Mouse (Mus musculus): ENCODE data around the gene Rap1gds1. TPM values are rescaled to one million over a fixed set of nuclear protein-coding genes. Genes with fewer than 3 reads are reported as not detected.

The Rap1gds1 gene
- total RNA-seq, 1 experiment from 2014 or later = 35.1 TPM

DNA sequence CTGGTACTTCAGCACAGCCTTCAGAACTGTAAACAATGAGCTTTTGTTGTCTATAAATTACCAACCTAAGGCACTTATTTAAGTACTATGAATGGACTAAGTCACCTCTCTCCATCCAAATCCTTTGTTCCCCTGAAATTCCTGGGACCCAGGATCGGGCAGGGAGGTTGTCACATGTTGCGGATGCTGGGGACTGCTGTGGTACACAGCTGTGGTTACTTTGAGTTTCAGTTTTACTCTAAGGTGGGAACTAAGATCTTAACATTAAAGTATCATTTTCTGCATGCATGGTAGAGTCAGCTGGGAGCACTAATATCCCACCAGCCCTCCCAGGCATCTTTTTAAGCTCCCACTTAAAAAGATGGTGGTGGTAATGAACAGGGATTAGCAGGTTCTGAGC lies 165.7 kb downstream of the Rap1gds1 start:
- no peak for ATAC-seq (replicated peaks in 1 of 2; ENCODE audit: insufficient read depth in 1 of 2, low FRiP score in 2 of 2, low TSS enrichment in 1 of 2, low read depth in 1 of 2, poor library complexity in 2 of 2, severe bottlenecking in 2 of 2)

DNA sequence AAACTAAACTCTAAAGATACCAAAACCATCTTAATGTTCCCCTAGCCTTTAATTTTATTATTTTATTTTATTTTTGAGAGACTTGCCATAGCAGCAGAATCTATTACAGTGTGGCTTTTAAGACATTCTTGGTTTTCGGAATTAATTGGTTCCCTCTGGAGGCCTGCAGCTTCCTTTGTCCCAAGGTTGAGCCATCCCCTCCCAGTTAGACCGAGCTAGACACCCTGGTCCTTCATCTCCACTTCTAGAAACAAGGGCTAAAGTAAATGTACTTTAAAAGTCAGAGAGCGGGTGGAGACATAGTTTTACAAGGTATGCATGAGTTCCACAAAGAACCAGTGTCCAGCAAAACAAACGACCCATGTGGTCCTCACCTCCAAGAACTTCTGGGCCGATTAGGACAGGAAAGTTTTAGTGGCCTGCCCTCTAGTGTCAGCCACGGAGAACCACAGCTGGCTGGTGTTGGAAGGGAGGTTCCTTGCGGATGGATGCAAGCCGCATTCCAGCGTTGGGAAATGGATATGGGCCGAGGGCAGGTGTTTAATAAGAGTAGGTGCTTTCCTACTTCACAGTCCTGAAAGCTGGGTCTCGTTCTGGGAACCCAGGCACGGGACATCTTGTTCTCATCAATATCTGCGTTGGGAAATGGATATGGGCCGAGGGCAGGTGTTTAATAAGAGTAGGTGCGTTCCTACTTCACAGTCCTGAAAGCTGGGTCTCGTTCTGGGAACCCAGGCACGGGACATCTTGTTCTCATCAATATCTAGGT lies 168.7 kb downstream of the Rap1gds1 start:
- ATAC-seq (replicated peaks in 1 of 2; ENCODE audit: insufficient read depth in 1 of 2, low FRiP score in 2 of 2, low TSS enrichment in 1 of 2, low read depth in 1 of 2, poor library complexity in 2 of 2, severe bottlenecking in 2 of 2) = peak; percentile 61 to 88; a peak in 3 of 4 replicates

DNA sequence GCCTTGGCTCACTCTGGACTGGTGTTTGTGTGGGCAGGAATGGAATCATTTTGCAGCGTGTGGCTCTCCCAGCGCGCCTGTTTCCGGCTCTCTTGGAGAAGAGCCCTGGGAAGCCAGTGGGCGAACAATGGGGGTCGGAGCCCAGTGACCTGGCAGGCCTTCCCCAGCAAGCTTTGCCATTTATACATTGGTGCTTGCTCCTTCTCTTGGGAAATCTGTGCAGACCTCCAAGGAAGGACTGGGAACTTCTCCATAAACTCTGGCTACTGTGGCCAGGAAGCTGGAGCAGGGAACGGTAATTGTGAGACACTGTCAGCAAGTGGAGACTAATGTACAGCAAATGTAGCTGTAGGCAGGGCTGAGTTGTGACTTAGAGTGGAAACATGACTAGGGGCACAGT lies 169.3 kb downstream of the Rap1gds1 start:
- ATAC-seq (replicated peaks in 1 of 2; ENCODE audit: insufficient read depth in 1 of 2, low FRiP score in 2 of 2, low TSS enrichment in 1 of 2, low read depth in 1 of 2, poor library complexity in 2 of 2, severe bottlenecking in 2 of 2) = no peak

DNA sequence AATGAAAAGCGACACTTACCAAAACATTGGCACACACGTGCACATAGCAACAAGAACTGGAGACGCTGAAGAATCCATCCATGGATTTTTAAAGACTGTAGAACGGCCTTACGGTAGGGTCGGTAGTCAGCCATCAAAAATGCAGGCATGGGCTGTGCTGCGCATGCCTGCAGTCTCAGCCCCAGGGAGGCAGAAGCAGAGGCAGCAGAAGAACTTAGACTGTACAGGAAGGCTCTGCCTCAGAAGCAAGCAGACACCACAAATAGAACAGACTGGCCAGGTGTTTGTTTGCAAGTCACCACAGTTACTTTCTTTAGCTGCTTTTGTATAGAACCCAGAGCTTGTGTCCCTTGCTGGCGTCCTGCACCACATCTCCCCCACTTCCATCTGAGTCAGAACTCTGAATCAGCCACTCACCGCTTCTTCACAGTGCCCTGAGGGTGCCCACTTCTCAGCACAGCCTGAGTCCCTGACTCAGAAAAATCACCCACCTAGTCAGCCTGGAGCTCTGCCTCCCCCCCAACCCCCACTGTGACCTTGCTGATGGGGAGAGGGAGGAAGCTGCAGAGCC lies 174.3 kb downstream of the Rap1gds1 start:
- ATAC-seq (replicated peaks in 1 of 2; ENCODE audit: insufficient read depth in 1 of 2, low FRiP score in 2 of 2, low TSS enrichment in 1 of 2, low read depth in 1 of 2, poor library complexity in 2 of 2, severe bottlenecking in 2 of 2) = no peak

DNA sequence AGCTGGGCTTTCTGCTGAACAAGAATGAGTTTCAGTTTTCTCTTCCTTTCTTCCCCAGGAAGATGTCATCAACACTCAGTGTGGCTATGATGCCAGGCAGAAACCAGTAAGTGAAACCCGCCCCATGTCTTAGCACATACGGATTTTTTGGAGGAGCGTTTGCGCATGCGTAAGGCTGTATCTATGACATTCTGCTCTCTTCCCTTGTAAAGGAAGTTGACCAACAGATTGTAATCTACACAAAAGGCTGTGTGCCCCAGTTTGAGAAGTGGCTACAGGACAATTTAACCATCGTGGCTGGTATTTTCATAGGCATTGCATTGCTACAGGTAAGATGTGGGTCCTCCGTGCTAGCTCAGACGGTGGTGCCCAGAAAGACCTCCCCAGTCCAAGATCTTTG lies 176.9 kb downstream of the Rap1gds1 start:
- ATAC-seq (replicated peaks in 1 of 2; ENCODE audit: insufficient read depth in 1 of 2, low FRiP score in 2 of 2, low TSS enrichment in 1 of 2, low read depth in 1 of 2, poor library complexity in 2 of 2, severe bottlenecking in 2 of 2) = no peak

DNA sequence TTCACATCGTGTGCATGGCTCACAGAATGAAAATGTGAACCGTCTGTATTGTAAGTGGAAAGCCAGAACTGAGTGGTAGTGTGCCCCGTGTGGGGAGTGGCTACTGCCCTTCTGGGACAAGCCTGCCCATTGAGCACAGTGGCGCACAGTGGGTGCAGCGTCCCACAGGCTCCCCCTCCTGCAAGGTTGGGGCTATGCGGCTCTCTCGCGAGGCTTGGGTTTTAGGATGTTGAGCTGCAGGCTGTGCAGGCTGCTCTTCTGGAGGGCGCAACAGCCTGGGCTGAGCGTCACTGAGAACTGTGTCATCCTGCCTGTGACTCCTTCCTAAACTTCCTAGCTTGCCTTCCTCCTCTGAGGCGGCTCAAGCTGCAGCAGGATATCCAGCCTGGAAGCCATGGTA lies 177.5 kb downstream of the Rap1gds1 start:
- ATAC-seq (replicated peaks in 1 of 2; ENCODE audit: insufficient read depth in 1 of 2, low FRiP score in 2 of 2, low TSS enrichment in 1 of 2, low read depth in 1 of 2, poor library complexity in 2 of 2, severe bottlenecking in 2 of 2) = no peak

DNA sequence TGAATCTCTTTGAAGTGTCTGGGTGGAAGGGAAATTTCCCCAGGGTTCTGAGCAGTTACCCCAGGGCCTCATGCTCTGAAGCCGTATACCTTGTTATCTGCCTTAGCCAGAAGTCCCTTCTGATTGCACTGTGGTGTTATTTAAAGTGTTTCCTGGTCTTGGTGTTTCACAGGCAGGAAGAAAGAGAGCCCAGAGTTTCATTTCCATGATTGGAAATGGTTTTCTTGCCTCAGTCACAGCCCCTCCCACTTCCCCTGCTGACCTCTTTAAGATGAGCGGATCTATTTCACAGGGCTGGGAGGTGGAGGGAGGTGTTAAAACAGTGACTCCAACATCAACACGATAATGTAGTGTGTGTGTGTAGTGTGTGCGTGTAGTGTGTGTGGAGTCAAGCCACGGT lies 181.5 kb downstream of the Rap1gds1 start:
- ATAC-seq (replicated peaks in 1 of 2; ENCODE audit: insufficient read depth in 1 of 2, low FRiP score in 2 of 2, low TSS enrichment in 1 of 2, low read depth in 1 of 2, poor library complexity in 2 of 2, severe bottlenecking in 2 of 2) = peak; percentile 26 to 30; a peak in 2 of 4 replicates

DNA sequence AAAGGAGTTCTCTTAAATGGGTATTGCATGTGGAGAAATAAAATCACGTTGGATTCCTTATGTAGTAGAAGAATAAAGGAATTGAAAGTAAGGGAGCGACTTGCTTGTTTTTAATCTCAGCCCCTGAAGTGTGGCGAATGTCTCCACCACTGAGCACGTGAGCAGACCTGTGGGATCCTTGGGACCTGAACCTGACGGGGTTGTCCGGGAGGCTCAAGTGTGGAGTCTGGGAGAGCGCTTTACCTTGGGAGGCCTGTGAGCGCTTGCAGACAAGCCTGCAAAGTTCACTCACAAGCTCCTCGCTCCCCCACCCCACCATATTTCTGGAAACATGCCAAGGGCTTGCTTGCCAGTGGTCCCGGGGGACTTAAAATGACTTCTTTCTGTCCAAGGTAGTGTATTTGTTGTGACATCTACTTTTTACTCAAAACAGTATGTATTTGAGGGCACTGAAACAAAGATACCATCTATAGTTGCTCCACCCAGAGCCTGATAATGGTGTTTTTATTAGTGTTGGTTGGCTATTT lies 185.2 kb downstream of the Rap1gds1 start:
- ATAC-seq (replicated peaks in 1 of 2; ENCODE audit: insufficient read depth in 1 of 2, low FRiP score in 2 of 2, low TSS enrichment in 1 of 2, low read depth in 1 of 2, poor library complexity in 2 of 2, severe bottlenecking in 2 of 2) = no peak

DNA sequence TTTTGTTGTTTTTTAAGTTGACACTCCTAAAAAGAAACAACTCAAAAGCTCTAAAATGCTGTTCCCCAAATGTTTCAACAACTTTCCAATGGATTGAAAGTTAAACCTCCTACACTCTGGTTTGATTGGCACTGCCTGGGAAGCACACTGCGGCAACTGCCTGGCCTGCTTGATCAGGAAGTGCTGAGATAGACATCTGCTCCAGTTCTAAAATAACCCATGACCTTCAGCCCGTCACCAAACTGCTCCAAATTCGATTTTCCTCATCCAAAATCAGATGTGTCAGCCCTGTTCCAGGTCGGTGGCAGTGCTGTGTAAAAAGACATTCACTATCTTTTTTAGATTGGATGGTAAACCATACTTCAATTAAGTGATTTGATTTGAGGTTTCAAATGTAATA lies 185.8 kb downstream of the Rap1gds1 start:
- ATAC-seq (replicated peaks in 1 of 2; ENCODE audit: insufficient read depth in 1 of 2, low FRiP score in 2 of 2, low TSS enrichment in 1 of 2, low read depth in 1 of 2, poor library complexity in 2 of 2, severe bottlenecking in 2 of 2) = no peak

DNA sequence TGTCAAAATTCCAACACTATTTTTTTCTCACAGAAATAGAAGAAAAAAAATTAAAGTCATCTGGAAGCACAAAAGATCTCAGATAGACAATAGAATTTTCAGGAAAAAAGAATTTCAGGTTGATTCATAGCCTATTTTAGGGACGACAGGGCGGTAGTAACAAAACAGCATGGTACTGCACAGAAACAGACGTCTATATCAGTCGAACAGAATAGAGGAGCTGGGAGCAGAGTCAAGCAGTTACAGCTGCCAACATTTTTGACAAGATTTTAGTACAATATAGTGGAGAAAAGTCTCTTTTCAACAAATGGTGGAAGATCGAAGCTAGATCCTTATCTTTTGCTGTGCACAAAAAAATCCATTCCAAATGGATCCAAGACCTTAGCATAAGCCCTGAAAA lies 188.9 kb downstream of the Rap1gds1 start:
- no peak for ATAC-seq (replicated peaks in 1 of 2; ENCODE audit: insufficient read depth in 1 of 2, low FRiP score in 2 of 2, low TSS enrichment in 1 of 2, low read depth in 1 of 2, poor library complexity in 2 of 2, severe bottlenecking in 2 of 2)

DNA sequence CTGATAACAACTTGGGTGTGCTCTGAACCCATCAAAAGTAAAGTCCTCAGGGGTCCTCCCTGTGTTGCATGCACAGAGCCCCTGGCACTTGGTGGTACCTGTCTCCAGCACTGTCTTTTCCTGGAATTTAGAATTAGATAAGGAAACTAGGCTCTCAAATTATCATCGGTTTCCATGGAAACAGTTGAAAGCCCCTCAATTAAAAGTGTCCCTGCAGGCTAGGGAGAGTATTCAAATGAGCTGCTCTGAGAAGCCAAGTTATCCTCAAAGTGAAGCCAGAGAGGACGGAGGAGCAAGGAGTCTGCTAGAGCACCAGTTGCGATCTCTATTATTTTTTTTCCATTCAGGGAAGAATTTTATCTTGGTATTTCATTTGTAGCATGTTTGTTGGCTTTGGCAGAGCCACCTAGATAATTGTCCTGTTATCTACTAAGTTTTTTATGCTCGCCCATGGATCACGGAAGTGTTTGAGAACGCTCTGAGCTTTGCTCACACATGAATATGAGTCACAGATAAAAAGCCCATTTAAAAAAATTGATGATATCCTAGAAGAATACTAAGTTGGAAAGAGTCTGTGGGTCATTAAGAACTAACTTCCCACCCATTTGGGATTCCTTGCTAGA lies 193.2 kb downstream of the Rap1gds1 start:
- ATAC-seq (replicated peaks in 1 of 2; ENCODE audit: insufficient read depth in 1 of 2, low FRiP score in 2 of 2, low TSS enrichment in 1 of 2, low read depth in 1 of 2, poor library complexity in 2 of 2, severe bottlenecking in 2 of 2) = no peak

DNA sequence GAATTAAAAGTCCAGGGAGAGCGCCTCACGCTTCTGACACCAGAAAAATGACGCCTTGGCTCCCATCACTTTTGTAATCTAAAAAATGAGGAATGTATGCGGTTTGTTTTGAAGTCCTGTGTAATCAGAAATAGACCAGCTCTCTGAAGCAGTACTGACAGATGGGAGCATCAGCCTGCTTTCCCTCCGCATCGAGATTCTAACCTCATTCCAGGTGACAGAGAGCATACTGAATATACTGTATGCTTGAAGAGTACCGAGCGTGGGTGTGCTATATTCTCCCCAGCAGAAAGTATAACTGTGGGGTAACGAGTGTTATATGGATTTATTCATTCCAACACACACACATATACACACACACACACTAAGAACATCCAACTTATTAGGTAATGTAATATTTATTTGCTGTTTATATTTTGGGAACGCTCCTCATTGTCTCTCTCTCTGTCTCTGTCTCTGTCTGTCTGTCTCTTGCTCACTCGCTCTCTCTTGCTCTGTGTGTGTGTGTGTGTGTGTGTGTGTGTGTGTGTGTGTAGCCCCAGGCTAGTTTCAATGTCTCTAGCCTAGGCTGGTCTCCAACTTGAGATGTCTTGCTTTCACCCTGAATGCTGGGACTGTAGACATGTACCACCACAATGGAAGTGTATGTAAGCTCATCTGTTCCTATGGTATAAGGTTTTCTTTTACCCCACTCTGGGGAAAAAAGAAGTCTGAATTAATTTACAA lies 193.8 kb downstream of the Rap1gds1 start:
- no peak for ATAC-seq (replicated peaks in 1 of 2; ENCODE audit: insufficient read depth in 1 of 2, low FRiP score in 2 of 2, low TSS enrichment in 1 of 2, low read depth in 1 of 2, poor library complexity in 2 of 2, severe bottlenecking in 2 of 2)

DNA sequence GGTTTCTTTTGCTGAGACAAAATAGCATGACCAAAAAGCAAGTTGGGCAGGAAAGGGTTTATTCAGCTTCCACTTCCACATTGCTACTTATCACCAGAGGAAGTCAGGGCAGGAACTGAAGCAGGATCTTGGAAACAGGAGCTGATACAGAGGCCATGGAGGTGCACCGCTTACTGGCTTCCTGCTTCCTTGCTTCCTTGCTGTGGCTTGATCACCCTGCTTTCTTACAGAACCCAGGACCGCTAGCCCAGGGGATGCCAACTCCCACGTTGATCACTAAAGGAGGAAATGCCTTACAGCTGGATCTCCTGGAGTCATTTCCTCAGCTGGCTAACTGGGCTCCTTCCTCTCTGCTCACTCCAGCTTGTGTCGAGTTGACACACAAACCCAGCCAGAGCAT lies 197.3 kb downstream of the Rap1gds1 start:
- ATAC-seq (replicated peaks in 1 of 2; ENCODE audit: insufficient read depth in 1 of 2, low FRiP score in 2 of 2, low TSS enrichment in 1 of 2, low read depth in 1 of 2, poor library complexity in 2 of 2, severe bottlenecking in 2 of 2) = no peak

DNA sequence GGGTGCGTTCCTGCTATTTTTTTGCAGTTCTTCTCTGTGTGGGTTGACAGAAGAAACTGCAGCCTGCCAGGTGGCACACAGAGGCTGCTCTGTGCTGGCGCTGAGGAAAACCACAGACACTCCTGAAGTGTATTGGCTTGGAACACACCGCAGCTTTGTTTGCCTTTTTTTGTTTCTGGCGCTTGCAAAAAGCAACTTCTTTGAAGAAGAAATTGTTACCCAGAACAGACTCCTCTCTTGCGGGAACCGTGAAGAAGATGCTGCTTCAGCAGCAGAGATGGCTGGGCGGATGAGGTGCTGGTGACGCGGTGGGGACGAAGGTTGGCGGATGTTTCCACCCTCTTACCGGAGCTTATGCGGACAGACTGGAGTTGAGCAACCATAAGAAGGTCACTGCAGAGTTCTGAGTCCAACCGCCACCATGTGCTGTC lies 198.1 kb downstream of the Rap1gds1 start:
- no peak for ATAC-seq (replicated peaks in 1 of 2; ENCODE audit: insufficient read depth in 1 of 2, low FRiP score in 2 of 2, low TSS enrichment in 1 of 2, low read depth in 1 of 2, poor library complexity in 2 of 2, severe bottlenecking in 2 of 2)

DNA sequence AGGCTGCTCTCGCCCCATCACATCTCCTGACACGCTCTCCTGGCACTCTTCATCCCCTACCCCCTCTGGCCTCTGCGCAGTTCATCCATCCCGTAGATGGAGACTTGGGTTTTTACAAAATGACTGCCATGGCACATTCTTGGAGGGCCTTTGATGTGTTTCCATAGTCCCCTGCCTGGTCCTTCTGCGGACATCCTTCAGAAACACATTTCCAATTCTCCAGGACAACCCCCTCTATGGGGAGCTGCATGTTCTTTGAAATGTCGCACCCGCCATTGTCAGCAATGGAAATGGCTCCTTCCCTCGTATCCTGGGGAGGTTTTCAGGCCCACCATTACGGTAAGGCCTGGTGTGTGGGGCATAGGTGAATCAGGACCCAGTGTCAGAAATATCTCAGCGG lies 198.6 kb downstream of the Rap1gds1 start:
- no peak for ATAC-seq (replicated peaks in 1 of 2; ENCODE audit: insufficient read depth in 1 of 2, low FRiP score in 2 of 2, low TSS enrichment in 1 of 2, low read depth in 1 of 2, poor library complexity in 2 of 2, severe bottlenecking in 2 of 2)

DNA sequence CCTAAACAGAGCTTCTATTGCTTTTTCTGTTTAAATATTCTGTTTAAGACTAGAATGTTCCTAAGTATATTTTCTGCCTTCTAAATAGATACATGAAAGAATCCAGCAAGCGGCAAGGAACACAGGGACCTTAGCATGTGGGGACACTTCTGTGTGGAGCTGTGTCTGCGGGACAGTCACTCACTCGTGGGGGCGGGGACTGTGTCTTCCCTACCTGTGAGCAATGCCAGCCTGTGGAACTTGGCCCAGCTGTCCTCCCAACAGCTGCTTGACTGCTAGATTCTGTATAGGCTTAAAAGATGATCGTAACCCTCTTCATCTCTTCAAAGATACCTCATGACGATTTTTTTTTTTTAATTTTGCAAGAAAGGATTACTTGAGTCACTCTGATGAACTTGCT lies 199.1 kb downstream of the Rap1gds1 start:
- no peak for ATAC-seq (replicated peaks in 1 of 2; ENCODE audit: insufficient read depth in 1 of 2, low FRiP score in 2 of 2, low TSS enrichment in 1 of 2, low read depth in 1 of 2, poor library complexity in 2 of 2, severe bottlenecking in 2 of 2)

All from hematopoietic stem cell, adult 5-6 weeks (primary cell).